Mouse (Mus musculus) urinary bladder, postnatal 25 days (tissue): ENCODE results near the gene Tas1r1.
A peak's percentile ranks its signal among the peaks of the same experiment; 100 is the strongest.

Source experiments
- DNase-seq: peaks from one replicate; pipeline ENCODE4 v3.0.0; 2022; ENCODE audit warnings: low spot score

Gene Tas1r1

DNA sequence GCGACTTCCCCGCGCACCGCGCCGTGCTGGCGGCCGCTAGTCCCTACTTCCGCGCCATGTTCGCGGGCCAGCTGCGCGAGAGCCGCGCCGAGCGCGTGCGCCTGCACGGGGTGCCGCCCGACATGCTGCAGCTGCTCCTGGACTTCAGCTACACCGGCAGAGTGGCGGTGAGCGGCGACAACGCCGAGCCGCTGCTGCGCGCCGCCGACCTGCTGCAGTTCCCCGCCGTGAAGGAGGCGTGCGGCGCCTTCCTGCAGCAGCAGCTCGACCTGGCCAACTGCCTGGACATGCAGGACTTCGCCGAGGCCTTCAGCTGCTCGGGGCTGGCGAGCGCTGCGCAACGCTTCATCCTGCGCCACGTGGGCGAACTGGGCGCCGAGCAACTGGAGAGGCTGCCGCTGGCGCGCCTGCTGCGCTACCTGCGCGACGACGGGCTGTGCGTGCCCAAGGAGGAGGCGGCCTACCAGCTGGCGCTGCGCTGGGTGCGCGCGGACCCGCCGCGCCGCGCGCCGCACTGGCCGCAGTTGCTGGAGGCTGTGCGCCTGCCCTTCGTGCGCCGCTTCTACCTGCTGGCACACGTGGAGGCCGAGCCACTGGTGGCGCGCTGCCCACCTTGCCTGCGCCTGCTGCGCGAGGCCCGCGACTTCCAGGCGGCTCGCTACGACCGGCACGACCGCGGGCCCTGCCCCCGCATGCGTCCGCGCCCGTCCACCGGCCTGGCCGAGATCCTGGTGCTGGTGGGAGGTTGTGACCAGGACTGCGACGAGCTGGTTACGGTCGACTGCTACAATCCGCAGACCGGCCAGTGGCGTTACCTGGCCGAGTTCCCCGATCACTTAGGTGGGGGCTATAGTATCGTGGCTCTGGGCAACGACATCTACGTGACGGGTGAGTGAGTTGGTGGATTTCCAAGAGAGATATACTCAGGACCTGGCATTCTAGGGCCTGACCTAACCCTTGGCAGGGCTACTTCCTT lies 29.0 kb downstream of the Tas1r1 start:
- peak; percentile 38 for DNase-seq

DNA sequence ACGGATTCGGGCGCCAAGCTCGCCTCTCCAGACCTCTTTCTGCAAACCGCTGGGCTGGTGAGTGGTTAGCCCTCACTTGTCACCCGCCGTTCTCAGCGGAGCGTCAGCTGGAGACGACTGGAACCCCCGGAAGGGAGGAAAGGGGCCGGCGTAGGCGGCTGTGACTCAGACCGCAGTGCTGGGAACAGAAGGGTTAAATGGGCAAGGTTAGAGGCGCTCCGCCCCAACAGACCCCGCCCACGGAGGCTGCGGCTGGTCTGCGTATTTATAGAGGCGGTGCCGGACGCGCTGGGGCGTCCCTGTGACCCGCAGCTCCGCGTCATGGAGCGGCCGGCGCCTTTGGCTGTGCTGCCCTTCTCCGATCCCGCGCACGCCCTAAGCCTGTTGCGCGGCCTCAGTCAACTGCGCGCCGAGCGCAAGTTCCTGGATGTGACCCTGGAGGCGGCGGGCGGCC lies 29.7 kb downstream of the Tas1r1 start, which contains the start of gene Klhl21:
Gene Klhl21, plus strand, starts transcription at position 182 of the 454 bp plus-strand sequence.
- peak; percentile 94 for DNase-seq

DNA sequence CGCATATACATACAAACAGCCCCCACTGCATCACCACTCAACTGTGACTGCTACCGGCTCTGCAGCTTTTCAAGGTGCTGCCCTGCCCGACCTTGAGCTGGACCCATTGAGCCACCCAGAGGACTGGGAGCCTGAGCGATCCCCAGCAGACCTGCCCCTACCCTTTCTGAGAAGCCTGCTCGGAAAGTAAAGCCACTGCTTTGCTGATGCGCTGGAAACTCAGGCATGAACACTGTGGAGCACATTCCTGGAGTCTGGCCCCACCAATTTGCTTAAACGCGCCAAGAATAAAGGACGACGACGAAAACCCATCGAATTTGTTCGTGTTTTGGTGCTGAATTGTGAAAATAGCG lies 30.2 kb downstream of the Tas1r1 start:
- no peak for DNase-seq

DNA sequence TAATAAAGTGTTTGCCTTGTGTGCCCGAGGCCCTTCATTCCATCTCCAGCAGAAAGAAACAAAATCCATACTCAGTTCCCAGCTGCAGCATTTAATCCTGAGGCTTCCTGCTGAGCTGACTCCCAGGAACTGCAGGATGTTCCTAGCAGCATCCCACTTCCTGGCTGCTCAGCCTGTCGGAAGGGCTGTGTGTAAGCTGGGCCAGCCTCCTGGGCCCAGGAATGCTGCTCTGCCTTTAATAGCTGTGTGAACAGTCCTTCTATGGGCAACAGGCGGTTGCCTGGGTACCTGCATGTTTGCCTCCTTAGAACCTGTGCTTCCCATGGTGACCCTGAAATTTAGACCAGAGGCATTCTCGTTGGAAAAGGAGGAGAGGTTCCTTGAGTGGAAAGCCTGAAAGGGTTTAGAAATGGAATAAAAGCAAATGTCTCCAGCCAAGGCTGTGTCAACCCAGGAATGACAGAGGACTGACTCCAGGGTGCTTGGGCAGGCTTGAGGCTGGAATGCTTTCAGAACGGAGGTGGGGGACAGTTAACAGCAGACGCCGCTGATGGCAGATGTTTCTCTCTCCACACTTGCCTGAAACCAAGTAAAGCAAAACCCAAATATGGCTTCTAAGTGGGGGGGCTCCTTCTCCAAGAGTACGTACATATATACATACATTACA lies 30.8 kb downstream of the Tas1r1 start:
- DNase-seq: no peak

DNA sequence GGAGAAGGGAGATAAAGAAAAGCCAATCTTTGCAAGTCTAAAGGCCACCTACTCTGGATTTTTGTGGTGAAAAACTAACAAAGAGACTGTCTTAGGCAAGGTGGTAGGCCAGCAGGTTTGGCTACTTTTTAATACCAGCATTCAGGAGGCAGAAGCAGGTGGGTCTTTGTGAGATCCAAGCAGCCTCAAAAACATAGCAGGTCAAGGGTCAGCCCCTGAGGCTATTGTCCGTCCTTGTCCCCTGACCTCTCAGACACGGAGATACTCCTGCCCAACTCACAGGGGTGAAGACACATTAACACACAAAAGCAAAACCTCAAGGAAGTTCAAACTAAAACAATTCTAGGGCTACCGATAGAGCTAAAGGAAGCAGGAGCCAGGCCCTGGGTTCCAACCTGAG lies 31.6 kb downstream of the Tas1r1 start:
- no peak for DNase-seq

DNA sequence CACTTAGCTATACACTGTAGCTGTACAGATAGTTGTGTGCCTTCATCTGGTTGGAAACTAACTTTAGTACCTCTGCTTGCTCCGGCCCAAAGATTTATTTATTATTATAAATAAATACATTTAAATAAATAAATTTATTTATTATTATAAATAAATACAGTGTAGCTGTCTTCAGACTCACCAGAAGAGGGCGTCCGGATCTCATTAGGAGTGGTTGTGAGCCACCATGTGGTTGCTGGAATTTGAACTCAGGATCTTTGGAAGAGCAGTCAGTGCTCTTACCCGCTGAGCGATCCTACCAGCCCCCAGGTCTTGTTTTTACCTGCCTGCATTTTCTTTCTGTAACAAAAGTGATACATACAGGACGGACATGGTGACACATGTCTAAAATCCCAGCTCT lies 32.2 kb downstream of the Tas1r1 start:
- no peak for DNase-seq

DNA sequence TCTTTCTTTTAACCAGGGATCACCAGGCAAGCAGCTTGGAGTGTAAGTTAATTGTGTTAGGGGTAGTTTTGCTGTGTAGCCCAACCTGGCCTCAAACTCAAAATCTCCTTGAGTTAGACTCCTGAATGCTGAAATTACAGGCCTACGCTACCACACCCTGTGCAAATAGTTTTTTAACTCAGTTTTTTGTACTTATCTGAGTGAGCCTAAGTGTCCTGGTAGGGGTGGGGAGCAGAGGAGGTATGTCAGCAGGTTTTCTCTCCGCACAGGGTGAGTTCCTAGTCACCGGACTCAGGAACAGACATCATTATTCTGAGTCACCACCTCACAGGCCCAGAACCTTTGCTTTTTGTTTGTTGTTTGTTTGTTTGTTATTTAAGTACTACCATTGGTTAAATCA lies 36.3 kb downstream of the Tas1r1 start:
- no peak for DNase-seq

DNA sequence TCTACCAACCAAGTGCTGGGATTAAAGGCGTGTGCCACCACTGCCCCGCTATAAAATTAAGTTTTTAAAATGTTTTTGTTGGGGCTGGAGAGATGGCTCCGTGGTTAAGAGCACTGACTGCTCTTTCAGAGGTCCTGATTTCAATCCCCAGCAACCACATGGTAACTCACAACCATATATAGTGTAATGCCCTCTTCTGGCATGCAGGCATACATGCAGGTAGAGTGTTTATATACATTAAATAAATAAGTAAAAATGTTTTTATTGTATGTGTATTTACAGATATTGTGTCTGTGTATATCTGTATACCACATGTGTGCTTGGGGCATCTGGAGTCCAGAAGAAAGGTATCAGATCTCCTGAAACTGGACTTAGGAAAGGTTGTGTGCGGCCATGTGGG lies 37.0 kb downstream of the Tas1r1 start:
- DNase-seq: no peak

DNA sequence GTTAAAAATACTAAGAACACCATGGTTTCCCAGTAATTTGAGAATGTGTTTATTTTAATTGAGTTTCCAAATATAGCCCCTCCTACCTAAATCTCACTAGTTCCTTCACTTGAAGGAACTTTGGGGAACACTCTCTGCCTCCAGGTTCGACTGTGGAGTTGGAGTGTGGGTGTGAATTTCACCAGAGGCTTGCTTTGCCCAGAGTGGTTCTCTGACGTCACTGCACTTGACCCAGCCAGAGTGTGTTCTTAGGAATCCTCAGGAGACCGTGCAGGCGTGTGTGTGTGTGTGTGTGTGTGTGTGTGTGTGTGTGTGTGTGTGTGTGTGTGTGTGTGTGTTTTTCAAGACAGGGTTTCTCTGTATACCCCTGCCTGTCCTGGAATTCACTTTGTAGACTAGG lies 37.5 kb downstream of the Tas1r1 start:
- no peak for DNase-seq

DNA sequence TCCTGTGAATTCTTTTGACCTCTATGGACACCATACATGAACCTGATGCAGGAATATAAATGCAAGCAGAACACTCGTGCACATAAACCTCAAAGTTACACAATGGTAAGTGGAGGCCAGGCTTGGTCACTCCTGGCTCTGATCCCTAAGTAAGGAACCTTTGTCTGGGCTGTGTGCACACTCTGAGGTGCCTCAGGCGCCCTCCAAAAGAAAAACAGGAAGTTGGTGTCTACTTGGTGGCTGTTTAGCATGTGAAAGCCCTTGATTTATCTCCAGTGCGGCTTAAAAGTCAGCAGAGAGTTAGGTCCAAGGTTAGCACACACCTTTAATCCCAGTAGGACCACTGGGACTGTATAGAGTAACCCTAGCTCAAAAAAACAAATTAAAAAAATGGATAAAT lies 38.9 kb downstream of the Tas1r1 start:
- no peak for DNase-seq

DNA sequence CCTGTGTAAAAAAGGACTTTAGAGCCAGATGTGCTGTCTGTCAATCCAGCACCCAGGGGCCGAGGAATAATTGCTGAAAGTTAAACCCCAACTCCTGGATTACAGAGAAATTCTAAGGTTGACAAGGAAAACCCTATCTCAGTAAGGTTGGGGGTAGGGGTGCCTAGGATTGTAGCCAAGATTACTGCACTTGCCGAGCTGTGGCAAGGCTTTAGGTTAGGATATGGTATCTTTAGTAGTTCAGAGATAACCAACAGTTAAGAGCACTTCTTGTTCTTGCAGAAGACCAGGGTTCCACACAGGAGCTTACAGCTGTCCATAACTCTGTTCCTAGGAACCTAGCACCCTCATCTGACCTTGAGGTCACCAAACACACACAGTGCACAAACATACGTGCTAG lies 40.7 kb downstream of the Tas1r1 start:
- no peak for DNase-seq

DNA sequence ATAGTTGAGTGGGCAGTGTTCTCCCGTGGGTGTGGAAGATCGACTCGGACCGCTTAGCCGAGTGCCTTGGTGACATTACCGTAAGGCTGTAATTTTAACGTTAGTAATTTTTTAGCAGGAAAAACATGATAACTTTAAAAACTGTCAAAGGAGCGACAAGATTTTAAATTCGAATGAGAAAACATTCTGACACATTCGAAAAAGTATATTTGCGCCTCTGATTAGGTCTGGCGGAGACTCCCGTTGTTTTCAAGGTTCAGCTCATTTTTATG lies 41.5 kb downstream of the Tas1r1 start:
- DNase-seq: no peak

DNA sequence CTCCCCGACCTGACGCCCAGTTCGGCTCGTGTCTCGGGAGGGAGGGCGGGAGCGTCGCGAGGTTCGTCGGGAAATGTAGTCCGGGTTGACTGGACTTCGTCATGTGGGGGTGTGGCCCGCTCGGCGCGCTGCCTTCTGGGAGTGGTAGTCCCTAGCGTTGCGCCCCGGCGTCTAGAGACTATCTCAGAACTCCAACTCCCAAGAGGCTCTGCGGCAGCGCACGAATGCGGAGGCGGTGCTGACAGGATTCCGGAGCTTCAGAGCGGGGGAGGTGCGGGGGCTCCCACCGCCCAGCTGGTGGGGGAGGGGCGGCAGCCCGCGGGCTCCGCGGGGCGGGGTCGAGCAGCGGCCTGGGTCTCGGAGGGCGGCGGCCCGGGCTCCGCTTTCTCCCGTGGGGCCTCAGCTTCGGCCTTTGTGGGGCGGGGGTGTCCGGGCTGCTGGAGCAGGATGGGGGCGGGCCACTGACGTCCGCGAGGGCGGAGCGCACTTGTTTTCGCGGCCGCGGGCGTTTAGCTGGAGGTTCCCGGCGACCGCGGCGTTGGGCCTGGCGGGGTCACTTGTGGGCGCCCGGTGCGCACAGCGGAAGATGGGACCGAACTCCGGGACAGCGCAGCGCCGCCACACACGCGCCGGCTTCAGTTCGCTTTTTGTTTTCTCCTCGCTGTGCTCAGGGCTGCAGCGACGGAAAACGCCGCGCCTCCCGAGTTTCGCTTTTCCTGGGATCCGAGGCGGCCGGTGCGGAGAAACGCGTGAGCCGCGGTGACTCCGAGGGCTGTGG lies 42.0 kb downstream of the Tas1r1 start, which contains the start of gene Phf13:
Gene Phf13, minus strand, starts transcription at position 86 of the 778 bp plus-strand sequence.
- DNase-seq: peak; percentile 94

DNA sequence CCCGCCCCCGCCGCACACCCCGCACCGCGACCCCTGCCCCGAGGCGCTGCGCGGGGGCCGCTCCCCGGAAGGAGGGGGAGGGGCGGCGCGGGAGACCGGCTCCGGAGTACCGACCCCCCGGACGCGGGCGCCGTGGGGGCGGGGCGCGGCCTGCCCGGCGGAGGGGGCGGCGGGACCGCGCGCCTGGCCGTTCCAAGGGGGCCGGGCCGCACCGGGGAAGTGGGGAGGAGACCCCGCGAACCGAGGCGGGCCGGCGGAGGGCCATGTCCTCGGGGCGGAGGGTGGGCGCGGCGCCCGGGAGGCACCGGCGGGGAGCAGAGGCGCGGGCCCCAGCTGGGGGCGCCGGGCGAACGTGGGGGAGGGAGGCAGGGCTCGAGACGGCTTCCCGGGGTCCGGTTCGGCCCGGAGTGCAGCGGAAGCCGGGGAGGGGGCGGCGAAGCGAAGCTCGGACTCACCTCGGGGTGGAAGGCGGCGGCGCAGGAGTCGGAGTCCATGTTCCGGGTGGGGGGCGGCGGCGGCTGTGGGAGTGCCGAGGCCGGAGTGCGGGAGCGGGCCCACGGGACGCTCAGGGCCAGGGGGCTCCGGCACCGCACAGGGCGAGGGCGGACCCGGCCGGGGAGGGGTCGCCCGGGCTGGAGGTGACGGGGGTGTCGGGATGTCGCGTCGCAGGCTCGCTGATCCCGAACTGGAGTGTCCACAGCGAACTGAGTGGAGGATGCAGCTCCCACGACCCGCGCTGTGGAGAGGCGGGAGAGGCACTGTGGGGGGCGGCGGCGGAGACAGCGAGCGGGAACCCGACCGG lies 42.8 kb downstream of the Tas1r1 start:
- DNase-seq: no peak

DNA sequence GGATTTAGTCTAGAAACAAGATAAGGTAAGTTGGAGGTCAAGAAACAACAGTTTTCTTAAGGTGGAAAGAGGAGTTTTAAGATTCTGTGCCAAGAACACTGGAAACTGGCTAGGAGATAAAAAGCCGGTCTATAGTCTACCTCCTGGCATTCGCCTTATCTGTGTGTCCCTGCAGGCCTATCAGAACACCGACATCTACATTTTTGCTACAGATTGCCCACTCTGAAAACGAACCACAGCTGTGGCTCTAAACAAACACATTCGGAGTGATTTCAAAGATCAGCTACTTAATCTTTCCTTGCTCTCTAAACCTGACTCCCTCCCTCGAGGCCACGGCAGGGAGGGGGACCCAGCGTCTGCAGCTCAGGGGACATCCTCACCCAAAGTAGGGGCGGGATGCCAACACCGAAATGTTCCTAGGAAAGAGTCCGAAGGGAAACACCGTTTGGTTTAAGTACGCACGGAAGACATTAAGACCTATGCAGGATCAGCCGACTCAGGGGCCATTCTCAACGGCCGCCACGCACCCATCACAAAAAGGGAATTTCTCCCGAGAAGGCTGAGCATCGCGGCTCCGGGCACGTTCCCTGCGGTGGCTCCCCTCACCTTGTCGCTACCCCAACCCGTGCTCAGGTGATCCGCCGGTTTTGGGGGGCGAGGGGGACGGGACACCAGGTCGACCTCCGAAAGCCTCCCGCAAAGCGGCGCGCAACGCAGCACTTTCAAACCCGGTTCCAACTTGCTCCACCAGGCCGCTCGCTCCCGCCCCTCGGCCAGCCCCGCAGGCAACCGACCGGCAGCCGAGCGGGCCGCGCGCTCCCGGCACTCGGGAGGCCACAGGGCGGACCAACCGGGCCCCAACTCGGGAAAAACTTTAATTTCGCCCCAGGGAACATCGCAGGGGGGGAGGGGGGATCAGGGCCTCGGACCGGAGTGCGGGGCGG lies 43.9 kb downstream of the Tas1r1 start:
- DNase-seq: peak; percentile 36

DNA sequence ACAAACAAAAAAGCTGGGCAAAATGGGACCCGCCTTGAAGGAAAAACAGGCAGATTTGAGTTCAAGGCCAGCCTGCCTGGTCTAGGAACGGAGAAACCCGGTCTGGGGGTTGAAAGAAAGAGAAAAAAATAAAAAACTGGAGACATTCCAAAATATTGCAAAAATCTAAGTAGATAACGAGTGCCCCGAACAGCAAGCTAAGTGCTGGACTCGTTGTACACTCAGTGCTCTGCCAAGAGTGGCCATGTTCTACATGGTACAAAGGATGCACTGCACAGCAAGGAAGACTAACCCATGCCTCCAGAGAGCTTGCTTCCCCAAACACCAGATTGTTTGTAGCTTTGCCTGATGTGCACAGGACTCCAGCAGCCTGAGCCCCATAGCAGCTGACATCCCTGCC lies 45.3 kb downstream of the Tas1r1 start:
- DNase-seq: no peak

DNA sequence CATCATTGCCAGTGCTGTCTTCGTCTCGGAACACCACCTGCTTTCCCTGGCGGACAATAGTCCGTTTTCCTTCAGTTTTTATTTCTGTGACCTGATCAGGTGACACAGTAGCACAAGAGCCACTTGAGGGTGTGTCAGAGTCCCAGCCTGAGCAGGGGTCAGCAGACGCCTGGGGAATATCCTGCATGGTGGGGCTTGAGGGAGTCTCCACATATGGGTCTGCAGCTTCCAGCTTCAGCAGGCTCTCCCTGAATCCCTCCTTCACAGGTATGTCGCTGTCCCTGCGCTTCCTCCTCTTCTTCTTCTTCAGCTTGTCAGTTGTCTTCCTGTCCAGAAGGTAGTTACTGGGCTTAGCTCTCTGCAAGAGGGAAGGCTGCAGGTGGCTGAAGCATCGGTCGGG lies 46.3 kb downstream of the Tas1r1 start:
- DNase-seq: no peak

DNA sequence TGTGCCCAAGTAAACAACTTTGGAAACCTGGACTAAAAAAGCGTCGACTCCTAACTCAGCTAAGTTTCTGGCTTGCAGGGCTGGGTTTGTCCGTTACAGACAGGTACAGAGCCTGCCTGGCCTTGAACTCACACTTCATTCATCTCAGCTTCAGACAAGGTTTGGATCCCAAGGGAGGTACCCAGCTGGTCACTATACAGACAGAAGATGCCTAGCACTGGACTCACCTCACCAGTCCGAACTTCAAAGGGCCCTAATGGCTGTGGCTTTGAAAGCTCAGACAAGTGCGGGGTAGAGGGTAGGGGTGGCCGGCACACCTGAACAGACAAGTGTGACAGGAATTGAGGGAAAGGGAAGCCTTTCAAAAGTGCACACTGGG lies 49.3 kb downstream of the Tas1r1 start:
- no peak for DNase-seq

DNA sequence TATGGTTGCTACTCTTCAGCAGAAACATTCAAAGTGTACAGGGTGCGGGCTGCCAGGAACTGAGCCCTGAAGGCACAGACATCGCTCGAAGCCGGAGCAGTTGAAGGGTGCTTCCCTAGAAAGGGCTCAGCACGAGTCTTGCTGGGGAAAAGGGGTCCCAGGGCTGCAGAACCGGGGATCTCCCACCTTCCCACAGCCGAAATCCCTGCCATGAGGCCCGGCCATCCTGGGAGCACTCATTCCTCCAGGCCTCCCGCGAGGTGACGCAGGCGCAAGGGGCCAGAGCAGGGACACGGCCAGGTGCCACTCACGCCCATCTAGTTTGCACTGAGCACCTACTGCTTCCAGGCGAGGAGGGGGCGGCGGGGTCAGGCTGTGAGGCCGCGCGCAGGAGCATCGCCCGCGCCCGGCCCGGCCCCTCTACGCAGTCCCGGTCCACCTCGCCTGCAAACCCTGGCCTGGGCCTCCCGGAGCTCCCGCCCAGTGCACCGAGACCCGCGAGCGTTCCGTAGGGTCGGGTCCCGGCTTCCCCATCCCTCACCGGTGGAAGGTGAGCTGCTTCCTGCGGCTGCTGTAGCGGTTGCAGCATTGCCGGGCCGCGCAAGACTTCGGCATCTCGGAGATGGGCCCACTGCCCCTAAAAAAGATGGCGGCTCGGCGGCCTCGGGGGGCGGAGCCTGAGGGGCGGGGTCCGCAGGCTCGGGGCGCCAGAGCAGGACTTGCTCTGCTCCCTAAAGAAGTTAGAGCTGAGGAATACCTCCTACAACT lies 49.8 kb downstream of the Tas1r1 start, which contains the start of gene Thap3:
Gene Thap3, minus strand, starts transcription at position 656 of the 768 bp plus-strand sequence.
- peak; percentile 86 for DNase-seq

DNA sequence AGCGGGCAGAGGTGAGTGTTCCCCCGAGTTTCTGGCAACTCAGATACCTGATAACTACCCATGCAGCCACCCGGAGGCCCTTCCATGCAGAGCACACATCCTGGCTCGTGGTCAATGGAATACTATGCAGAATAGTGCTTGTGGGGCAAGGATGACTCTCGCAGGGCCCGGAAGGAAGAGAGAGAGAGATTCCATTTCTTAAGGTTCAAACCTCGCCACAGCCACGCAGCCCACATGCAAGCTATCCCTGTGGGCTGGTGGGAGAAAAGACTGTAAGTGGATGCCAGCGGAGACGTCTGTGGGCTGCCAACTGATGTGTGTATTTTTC lies 50.4 kb downstream of the Tas1r1 start:
- DNase-seq: no peak
